Mouse (Mus musculus): ENCODE data around the gene Ppp1cc. TPM values are rescaled to one million over a fixed set of nuclear protein-coding genes. Genes with fewer than 3 reads are reported as not detected.
A peak's percentile ranks its signal among the peaks of the same experiment; 100 is the strongest.
"Not testable (repeated sequence)": the region's sequence is repeated elsewhere in the genome, so short reads cannot be mapped to it uniquely, and the experiment has no call there.

Gene Ppp1cc
- polyA plus RNA-seq, 1 experiment from 2014 or later, result 200 TPM

DNA sequence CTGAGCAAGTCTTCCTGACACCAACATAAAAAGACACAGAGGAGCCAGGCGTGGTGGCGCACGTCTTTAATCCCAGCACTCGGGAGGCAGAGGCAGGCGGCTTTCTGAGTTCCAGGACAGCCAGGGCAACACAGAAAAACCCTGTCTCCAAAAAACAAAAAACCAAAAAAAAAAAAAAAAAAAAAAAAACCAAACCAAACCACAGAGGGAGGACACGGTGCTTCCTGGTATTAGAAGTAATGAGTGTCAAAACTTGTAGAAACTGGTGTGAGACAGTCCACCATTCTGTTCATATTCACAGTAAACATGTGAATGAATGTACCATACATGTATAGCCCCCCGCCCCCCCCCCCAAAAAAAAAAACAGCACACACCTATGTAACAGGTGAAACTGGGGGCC lies 17.9 kb downstream of the Ppp1cc start:
- Histone ChIP-seq H3K4me1 (replicated peaks; ENCODE audit: control insufficient read depth, insufficient read depth, low read length) (no peaks in the 10 kb centered on the region), H3K36me3 (replicated peaks; ENCODE audit: control insufficient read depth, insufficient read depth) (peaks cover 49% of the 10 kb centered on the region), H3K4me3 (replicated peaks; ENCODE audit: low read length) (no peak overlapping the region), H3K27ac (no peak overlapping the region), H3K9ac (no peak overlapping the region), H3K4me2 (replicated peaks) (no peak overlapping the region), H3K27me3 (ENCODE audit: control insufficient read depth, insufficient read depth, low read length) (no peaks in the 10 kb centered on the region), H3K9me3 (ENCODE audit: control insufficient read depth, low read length) (no peaks in the 10 kb centered on the region)
- WGBS, result 86% methylated on average over 7 of the region's 7 CpGs
- DNase-seq (ENCODE audit: low spot score) (no peak), ATAC-seq (ENCODE audit: low FRiP score) (no peak)

DNA sequence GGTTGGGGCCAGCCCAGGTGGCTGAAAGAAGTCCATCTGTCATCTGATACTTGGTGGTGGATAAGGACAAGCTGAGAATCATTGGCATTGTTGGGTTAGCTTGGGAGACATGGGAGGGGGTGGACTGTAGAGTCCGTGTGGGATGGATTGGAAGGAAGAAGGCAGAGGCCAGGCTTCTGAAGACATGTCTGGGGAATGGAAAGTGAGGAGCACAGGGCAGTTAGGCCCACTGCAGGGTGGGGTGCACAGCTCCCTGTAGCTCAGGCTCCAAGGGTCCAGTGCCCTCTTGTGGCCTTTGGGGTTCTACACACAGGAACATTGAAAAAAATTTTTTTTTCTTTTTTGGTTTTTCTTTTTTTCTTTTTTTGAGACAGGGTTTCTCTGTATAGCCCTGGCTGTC lies 18.3 kb downstream of the Ppp1cc start:
- peaks cover 45% of the 10 kb centered on the region for H3K36me3 ChIP-seq (replicated peaks; ENCODE audit: control insufficient read depth, insufficient read depth)
- peak; percentile 40; the same call in 1 of the 2 replicates for ATAC-seq (ENCODE audit: low FRiP score)
- H3K27ac ChIP-seq, result no peak overlapping the region
- H3K4me2 ChIP-seq (replicated peaks), result no peak overlapping the region
- no peak for DNase-seq (ENCODE audit: low spot score)
- H3K9me3 ChIP-seq (ENCODE audit: control insufficient read depth, low read length), result no peaks in the 10 kb centered on the region
- no peak overlapping the region for H3K9ac ChIP-seq
- 48% methylated on average over 1 of the region's 1 CpGs for WGBS
- no peak overlapping the region for H3K4me3 ChIP-seq (replicated peaks; ENCODE audit: low read length)
- no peaks in the 10 kb centered on the region for H3K27me3 ChIP-seq (ENCODE audit: control insufficient read depth, insufficient read depth, low read length)
- H3K4me1 ChIP-seq (replicated peaks; ENCODE audit: control insufficient read depth, insufficient read depth, low read length), result no peaks in the 10 kb centered on the region

DNA sequence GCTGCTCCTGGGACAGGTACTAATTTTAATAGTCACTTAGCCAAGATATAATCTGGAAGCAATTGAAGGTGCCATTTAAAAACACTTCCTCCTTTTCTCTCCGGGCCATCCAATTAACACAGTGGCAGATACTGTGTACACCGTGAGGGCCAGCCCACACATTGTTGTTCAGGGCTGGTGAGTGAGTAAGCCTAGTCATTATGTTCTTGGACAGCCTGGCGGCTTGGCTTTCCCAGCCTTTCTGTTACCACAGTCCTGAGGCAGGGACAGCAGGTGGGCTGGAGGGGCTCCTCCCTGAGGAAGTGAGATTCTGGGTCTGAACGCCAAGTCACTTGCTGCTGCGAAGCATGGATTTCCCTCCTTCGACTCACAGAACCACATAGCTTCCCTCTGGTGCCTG lies 21.6 kb downstream of the Ppp1cc start:
- H3K27ac ChIP-seq, result no peak overlapping the region
- H3K4me3 ChIP-seq (replicated peaks; ENCODE audit: low read length), result no peak overlapping the region
- no peak for ATAC-seq (ENCODE audit: low FRiP score)
- H3K36me3 ChIP-seq (replicated peaks; ENCODE audit: control insufficient read depth, insufficient read depth), result peaks cover 20% of the 10 kb centered on the region
- no peaks in the 10 kb centered on the region for H3K9me3 ChIP-seq (ENCODE audit: control insufficient read depth, low read length)
- H3K4me1 ChIP-seq (replicated peaks; ENCODE audit: control insufficient read depth, insufficient read depth, low read length), result no peaks in the 10 kb centered on the region
- no peak overlapping the region for H3K9ac ChIP-seq
- DNase-seq (ENCODE audit: low spot score), result no peak
- no peaks in the 10 kb centered on the region for H3K27me3 ChIP-seq (ENCODE audit: control insufficient read depth, insufficient read depth, low read length)
- H3K4me2 ChIP-seq (replicated peaks), result no peak overlapping the region
- 57% methylated on average over 6 of the region's 6 CpGs for WGBS

DNA sequence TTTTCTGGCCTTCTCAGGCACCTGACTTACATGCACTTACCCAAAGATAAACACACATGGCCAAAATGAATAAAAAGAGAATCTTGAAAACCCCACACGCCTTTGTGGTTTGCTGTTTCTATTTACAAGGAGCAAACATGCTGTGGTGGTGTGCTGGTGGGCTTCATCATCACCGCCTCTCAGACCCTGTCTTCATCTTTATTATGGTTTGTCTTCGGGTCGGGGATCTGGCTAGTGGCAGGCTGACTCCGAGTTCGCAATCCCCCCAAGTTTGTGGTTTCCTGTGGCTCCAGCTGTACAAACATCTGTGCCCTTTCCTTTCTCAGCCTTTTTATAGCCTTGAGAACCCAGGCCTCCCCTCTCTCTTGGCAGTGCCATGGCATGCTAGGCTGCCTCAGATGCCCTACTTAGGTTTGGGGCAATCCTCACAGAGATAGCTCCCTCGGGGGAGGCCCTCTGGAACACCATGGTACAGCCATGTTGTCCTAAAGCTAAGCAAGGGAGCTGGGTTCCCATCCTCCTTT lies 26.3 kb downstream of the Ppp1cc start:
- H3K4me3 ChIP-seq (replicated peaks; ENCODE audit: low read length), result no peak overlapping the region
- H3K4me2 ChIP-seq (replicated peaks), result no peak overlapping the region
- no peak overlapping the region for H3K9ac ChIP-seq
- ATAC-seq (ENCODE audit: low FRiP score) (no peak), DNase-seq (ENCODE audit: low spot score) (no peak)
- no peaks in the 10 kb centered on the region for H3K4me1 ChIP-seq (replicated peaks; ENCODE audit: control insufficient read depth, insufficient read depth, low read length)
- H3K36me3 ChIP-seq (replicated peaks; ENCODE audit: control insufficient read depth, insufficient read depth), result no peaks in the 10 kb centered on the region
- no peak overlapping the region for H3K27ac ChIP-seq
- H3K27me3 ChIP-seq (ENCODE audit: control insufficient read depth, insufficient read depth, low read length), result no peaks in the 10 kb centered on the region
- WGBS, result 85% methylated on average over 7 of the region's 7 CpGs
- no peaks in the 10 kb centered on the region for H3K9me3 ChIP-seq (ENCODE audit: control insufficient read depth, low read length)

- 96% methylated on average over 6 of the region's 6 CpGs for WGBS
- not testable (repeated sequence) for H3K9ac ChIP-seq; H3K36me3 ChIP-seq (replicated peaks; ENCODE audit: control insufficient read depth, insufficient read depth); H3K4me1 ChIP-seq (replicated peaks; ENCODE audit: control insufficient read depth, insufficient read depth, low read length); H3K9me3 ChIP-seq (ENCODE audit: control insufficient read depth, low read length); H3K27ac ChIP-seq; H3K27me3 ChIP-seq (ENCODE audit: control insufficient read depth, insufficient read depth, low read length); DNase-seq (ENCODE audit: low spot score); H3K4me2 ChIP-seq (replicated peaks); ATAC-seq (ENCODE audit: low FRiP score); H3K4me3 ChIP-seq (replicated peaks; ENCODE audit: low read length)
Measured at GRCm38 (mm10) chr5:122184858-122185257, 26.8 kb downstream of the Ppp1cc start.

GRCm38 (mm10) chr5:122189115-122189514 lies 31.0 kb downstream of the Ppp1cc start:
- Histone ChIP-seq H3K27me3 (ENCODE audit: control insufficient read depth, insufficient read depth, low read length) (no peaks in the 10 kb centered on the region), H3K4me1 (replicated peaks; ENCODE audit: control insufficient read depth, insufficient read depth, low read length) (no peaks in the 10 kb centered on the region), H3K27ac (no peak overlapping the region), H3K4me3 (replicated peaks; ENCODE audit: low read length) (no peak overlapping the region), H3K9me3 (ENCODE audit: control insufficient read depth, low read length) (no peaks in the 10 kb centered on the region), H3K36me3 (replicated peaks; ENCODE audit: control insufficient read depth, insufficient read depth) (no peaks in the 10 kb centered on the region), H3K4me2 (replicated peaks) (no peak overlapping the region), H3K9ac (no peak overlapping the region)
- ATAC-seq (ENCODE audit: low FRiP score) (no peak), DNase-seq (ENCODE audit: low spot score) (no peak)
- 63% methylated on average over 3 of the region's 3 CpGs for WGBS

DNA sequence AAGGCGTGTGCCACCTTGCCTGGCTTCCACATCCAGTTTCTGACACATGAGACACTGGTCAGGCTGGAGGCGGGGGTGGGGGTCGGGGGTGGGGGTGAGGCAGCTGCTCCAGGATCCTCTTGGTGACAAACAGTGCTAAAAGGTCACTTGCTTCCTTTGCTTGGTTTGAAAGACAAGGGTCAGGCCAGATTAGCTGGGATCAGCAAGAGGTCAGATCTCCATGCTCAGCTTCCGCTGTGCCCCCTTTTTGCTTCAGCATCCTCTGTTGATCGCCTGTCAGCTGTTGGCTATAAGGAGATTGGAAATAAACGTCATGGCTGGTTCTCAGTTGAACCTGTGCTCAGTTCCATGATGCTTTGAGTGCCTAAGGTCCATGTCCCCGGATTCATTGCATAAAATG lies 32.4 kb downstream of the Ppp1cc start:
- H3K27me3 ChIP-seq (ENCODE audit: control insufficient read depth, insufficient read depth, low read length), result no peaks in the 10 kb centered on the region
- no peak overlapping the region for H3K4me3 ChIP-seq (replicated peaks; ENCODE audit: low read length)
- H3K27ac ChIP-seq, result no peak overlapping the region
- no peak overlapping the region for H3K9ac ChIP-seq
- no peak for DNase-seq (ENCODE audit: low spot score)
- ATAC-seq (ENCODE audit: low FRiP score), result no peak
- H3K9me3 ChIP-seq (ENCODE audit: control insufficient read depth, low read length), result no peaks in the 10 kb centered on the region
- 45% methylated on average over 7 of the region's 7 CpGs for WGBS
- no peak overlapping the region for H3K4me2 ChIP-seq (replicated peaks)
- no peaks in the 10 kb centered on the region for H3K36me3 ChIP-seq (replicated peaks; ENCODE audit: control insufficient read depth, insufficient read depth)
- H3K4me1 ChIP-seq (replicated peaks; ENCODE audit: control insufficient read depth, insufficient read depth, low read length), result no peaks in the 10 kb centered on the region

- Histone ChIP-seq H3K4me2 (replicated peaks) (no peak overlapping the region), H3K9ac (no peak overlapping the region), H3K36me3 (replicated peaks; ENCODE audit: control insufficient read depth, insufficient read depth) (no peaks in the 10 kb centered on the region), H3K9me3 (ENCODE audit: control insufficient read depth, low read length) (no peaks in the 10 kb centered on the region), H3K27me3 (ENCODE audit: control insufficient read depth, insufficient read depth, low read length) (no peaks in the 10 kb centered on the region), H3K4me1 (replicated peaks; ENCODE audit: control insufficient read depth, insufficient read depth, low read length) (no peaks in the 10 kb centered on the region), H3K27ac (no peak overlapping the region), H3K4me3 (replicated peaks; ENCODE audit: low read length) (no peak overlapping the region)
- DNase-seq (ENCODE audit: low spot score) (no peak), ATAC-seq (ENCODE audit: low FRiP score) (no peak)
- WGBS, result 65% methylated on average over 12 of the region's 12 CpGs
Measured at GRCm38 (mm10) chr5:122191269-122192063, 33.4 kb downstream of the Ppp1cc start.

- no peak for DNase-seq (ENCODE audit: low spot score)
- no peaks in the 10 kb centered on the region for H3K9me3 ChIP-seq (ENCODE audit: control insufficient read depth, low read length)
- 59% methylated on average over 3 of the region's 4 CpGs for WGBS
Measured at GRCm38 (mm10) chr5:122192347-122192746, 34.3 kb downstream of the Ppp1cc start.

More at GRCm38 (mm10) chr5:122192347-122192746, 34.3 kb downstream of the Ppp1cc start:
- H3K4me2 ChIP-seq (replicated peaks), result no peak overlapping the region
- no peak overlapping the region for H3K9ac ChIP-seq
- H3K27me3 ChIP-seq (ENCODE audit: control insufficient read depth, insufficient read depth, low read length), result no peaks in the 10 kb centered on the region
- H3K4me3 ChIP-seq (replicated peaks; ENCODE audit: low read length), result no peak overlapping the region
- H3K36me3 ChIP-seq (replicated peaks; ENCODE audit: control insufficient read depth, insufficient read depth), result no peaks in the 10 kb centered on the region
- no peak overlapping the region for H3K27ac ChIP-seq
- ATAC-seq (ENCODE audit: low FRiP score), result no peak
- H3K4me1 ChIP-seq (replicated peaks; ENCODE audit: control insufficient read depth, insufficient read depth, low read length), result no peaks in the 10 kb centered on the region

All from hindbrain, embryonic 14.5 days (tissue).